Mouse (Mus musculus) cortical plate, adult 2 months (tissue): ENCODE results near the gene Plekhg2. TPM values are rescaled to one million over a fixed set of nuclear protein-coding genes. Genes with fewer than 3 reads are reported as not detected.
A peak's percentile ranks its signal among the peaks of the same experiment; 100 is the strongest.

Experiments used
- H3K27ac ChIP-seq: fragments of 200-500 bp; 2 replicates; pipeline ENCODE4 v1.5.1; 2012; ENCODE audit warnings: low read length, control low read depth, inconsistent platforms; ENCODE audit not compliant: insufficient read depth
- H3K4me1 ChIP-seq: fragments of 200-500 bp; 2 replicates; pipeline ENCODE4 v1.6.1; 2011; ENCODE audit warnings: low read length; ENCODE audit not compliant: control insufficient read depth, insufficient read depth
- H3K4me3 ChIP-seq: fragments of 200-500 bp; 2 replicates; pipeline ENCODE4 v1.5.1; 2011; ENCODE audit warnings: mild to moderate bottlenecking, low read length, control low read depth; ENCODE audit not compliant: insufficient read depth
- CTCF ChIP-seq: fragments of 200-500 bp; IDR thresholded peaks from 2 replicates; pipeline ENCODE4 v1.5.1; 2011; ENCODE audit warnings: mild to moderate bottlenecking, control low read depth, low read length; ENCODE audit not compliant: insufficient read depth; ENCODE audit errors: extremely low read depth
- POLR2A ChIP-seq: fragments of 200-500 bp; IDR thresholded peaks from 2 replicates; pipeline ENCODE4 v1.6.1; 2011; ENCODE audit warnings: mild to moderate bottlenecking, low read length, control low read depth; ENCODE audit not compliant: insufficient read depth; ENCODE audit errors: extremely low read depth
- polyA plus RNA-seq: library from polyadenylated mRNA; depleted of rRNA; stranded (reverse); fragments of >200 nt; gene quantifications from 2 replicates; pipeline ENCODE4 v1.2.3, GENCODE M21; 2012

The Plekhg2 gene
- polyA plus RNA-seq, 1 experiment, result 4.2 TPM

DNA sequence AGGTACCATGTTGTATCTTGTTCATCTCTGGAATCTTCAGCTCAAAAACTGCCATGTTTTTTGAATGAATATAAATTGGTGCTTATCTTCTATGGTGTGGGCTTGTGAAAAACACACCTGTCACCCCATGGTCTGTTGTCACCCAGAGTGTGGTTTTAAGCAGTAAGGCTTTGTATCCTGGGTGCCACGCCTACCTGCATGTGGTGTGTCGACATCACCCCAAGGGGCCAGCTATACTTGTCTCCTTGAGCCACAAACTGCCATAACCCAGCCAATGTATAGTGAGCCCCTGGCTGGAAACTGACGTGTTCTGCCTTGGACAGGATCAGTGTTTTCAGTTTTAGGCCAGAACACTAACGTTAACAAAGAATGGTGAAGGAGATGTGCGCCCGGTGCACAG lies 11.8 kb upstream of the Plekhg2 start:
- Histone ChIP-seq H3K4me1 (peaks cover 5% of the 10 kb centered on the region), H3K4me3 (no peak overlapping the region), H3K27ac (no peak overlapping the region)
- TF ChIP-seq CTCF (no peak), POLR2A (no peak)

DNA sequence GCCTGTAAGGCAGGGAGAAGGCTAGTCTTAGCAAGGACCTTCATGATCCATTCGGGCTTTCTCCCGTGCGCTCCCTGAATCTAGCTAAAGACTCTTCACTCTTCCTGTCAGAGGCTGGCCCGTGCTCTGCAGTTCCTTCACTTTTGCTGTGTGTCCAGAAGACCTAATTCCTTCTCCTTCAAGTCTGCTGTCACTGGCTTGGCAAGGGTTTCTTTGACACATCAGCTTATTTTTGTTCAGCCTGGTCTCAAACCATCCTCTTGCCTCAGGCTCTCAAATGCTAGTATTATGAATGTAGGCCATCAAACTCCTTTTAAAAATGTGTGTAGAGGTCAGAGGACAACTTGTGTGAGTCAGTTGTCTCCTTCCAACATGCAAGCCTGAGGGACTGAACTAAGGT lies 11.2 kb upstream of the Plekhg2 start:
- Histone ChIP-seq H3K4me3 (no peak overlapping the region), H3K27ac (peak overlapping the region; percentile 31), H3K4me1 (peaks cover 5% of the 10 kb centered on the region)
- TF ChIP-seq CTCF (no peak), POLR2A (no peak)

DNA sequence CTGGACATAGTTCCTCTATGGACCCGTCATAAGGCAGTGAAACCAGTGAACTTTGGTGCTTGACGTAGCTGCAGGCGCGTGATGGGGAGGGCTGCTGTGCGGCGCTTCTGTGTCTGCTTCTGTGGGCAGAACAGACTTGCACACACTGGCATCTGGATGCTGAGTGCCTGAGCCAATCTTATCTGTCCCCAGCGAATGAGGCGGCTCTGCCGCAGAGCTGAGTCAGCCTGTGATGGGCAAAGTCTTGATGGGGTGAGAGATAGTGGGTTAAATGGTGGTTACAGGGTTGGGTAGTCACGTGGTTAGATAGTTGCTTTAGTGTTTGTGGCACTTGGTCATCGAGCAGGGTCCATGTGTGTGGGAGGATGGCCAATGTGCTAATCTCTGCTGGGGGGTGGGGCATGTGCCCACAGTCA lies 10.6 kb upstream of the Plekhg2 start:
- TF ChIP-seq POLR2A (peak; percentile 54; the same call in 1 of the 2 replicates), CTCF (no peak)
- peaks cover 5% of the 10 kb centered on the region for H3K4me1 ChIP-seq
- no peak overlapping the region for H3K4me3 ChIP-seq
- H3K27ac ChIP-seq, result peak overlapping the region; percentile 31

DNA sequence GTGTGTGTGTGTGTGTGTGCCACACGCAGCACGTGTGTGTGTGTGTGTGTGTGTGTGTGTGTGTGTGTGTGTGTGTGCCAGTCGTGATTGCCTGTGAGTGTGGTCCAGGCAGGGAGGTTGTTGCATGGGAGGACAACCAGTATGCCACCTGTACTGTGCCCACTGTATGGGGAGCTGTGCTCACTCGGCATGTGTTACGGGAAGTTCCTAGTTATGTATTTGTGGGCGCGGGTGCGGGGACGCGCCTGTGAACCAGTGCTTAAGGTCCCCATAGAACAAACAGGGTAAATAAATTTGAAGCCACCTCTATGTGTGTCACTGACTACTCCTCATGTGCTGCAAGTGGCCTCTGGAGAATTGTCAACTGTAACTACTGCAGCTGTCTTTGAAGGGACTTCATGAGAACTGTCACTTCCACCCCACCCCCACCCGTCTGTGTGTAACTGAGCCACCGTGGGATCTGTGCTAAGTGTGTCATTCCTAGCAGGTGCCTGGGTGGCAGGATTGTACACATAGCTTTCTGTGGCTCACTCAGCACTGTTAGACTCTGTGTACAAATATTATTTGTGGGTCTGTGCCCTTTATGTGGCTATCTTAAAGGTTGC lies 10.1 kb upstream of the Plekhg2 start:
- Histone ChIP-seq H3K4me3 (no peak overlapping the region), H3K27ac (peak overlapping the region; percentile 31), H3K4me1 (peaks cover 5% of the 10 kb centered on the region)
- TF ChIP-seq CTCF, result no peak
- no peak for TF ChIP-seq POLR2A

DNA sequence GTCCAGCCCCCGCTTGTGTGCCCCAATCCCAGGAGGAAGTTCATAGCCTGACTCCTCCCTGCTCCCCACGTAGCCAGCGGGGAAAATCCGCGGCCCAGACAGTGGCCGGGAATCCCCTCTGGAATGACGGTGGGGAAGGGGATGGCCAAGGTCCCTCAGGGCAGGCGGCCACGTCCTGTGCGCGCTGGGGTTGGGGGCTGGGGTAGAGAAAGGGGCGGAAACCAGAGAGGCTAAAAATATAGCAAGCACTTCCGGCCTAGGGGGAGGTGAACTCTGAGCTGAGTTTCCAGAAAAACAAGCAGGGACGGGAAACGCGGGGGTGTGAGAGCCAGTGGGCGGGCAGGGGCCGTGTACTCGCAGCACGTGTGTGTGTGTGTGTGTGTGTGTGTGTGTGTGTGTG lies 9.5 kb upstream of the Plekhg2 start:
- TF ChIP-seq CTCF, result no peak
- no peak for TF ChIP-seq POLR2A
- H3K27ac ChIP-seq, result peak overlapping the region; percentile 92
- peaks cover 5% of the 10 kb centered on the region for H3K4me1 ChIP-seq
- H3K4me3 ChIP-seq, result no peak overlapping the region

DNA sequence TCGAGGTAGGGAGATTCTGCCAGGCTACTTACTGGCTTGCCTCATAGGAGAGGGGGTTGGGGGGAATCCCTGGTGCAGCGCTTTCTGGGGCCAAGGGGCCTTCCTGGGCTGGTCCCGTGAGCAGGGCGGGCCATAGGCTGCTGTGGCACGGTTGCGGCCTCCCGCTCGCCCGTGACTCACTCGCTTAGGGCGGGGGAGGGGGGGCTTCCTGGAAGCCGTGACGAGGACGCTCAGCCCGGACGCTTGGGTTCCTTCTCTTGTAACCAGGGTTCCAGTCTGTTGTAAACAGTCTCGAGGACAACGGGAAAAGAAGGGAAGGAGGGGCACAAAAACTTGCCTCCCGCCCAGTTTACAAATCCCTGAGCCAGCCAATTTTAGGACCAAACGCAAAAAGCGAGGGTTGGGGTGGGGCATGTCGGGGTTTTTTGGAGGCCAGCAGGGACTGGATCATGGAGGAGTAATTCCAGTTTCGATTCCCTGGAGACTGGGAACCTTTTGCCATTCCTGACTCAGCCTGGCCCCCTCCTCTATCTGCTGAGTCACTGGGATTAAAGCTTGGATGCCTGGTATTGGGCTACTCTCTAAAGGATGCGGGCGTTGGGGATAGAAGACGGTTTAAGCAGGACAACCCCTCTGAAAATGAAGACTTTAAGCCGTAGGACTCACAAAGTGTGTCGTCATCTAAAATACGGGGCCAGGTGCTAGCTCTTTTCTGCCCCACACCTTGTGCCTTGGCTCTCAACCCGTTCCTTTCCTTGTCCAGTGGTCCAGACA lies 8.8 kb upstream of the Plekhg2 start:
- Histone ChIP-seq H3K27ac (peak overlapping the region; percentile 92), H3K4me1 (peaks cover 5% of the 10 kb centered on the region), H3K4me3 (no peak overlapping the region; the same call in none of the 2 replicates)
- TF ChIP-seq CTCF, result no peak
- no peak for TF ChIP-seq POLR2A

DNA sequence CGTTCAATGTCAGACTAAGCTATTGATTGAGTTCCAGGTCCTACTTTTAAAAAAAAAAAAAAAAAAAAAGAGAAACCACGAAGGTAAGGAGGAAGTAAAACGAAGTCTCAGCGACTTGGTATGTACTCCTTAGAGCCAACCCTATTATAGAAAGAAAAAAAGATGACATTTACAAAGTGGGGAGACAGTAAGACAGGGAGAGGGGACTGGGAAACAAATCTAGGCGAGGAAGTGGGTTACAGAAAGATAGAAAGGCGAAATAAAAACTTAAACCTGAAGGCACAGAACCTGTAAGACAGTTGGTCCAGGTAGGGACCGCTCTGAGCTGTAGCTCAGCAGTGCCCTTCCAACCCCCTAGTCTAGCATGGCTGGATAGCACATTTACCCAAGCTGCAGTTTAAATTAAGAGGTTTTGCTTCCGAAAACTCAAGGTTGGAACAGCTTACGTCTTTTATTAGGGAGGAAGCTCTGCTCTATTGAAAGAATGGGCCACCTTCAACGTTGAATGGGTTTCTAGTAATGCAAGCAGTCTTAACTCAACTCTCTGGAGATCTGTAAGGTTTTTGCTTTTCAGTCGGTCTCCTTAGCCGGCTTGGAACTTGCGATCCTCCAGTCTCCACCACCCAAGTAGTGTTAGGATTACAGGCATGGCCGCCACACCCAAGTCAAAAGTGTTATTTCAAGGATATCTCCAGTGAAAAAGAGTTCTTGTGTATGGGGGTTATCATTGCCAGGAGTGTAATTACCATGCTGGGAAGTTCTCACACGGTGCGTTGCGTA lies 8.0 kb upstream of the Plekhg2 start, which contains the start of gene Zfp36:
Zfp36 (minus strand) TSS at position 17 of the 780 bp plus-strand sequence.
- TF ChIP-seq POLR2A, result no peak
- TF ChIP-seq CTCF, result no peak
- H3K4me3 ChIP-seq, result peak within 1 kb of the TSS; percentile 65
- H3K27ac ChIP-seq, result peak within 1 kb of the TSS; percentile 93
- H3K4me1 ChIP-seq, result peaks cover 5% of the 10 kb centered on the region

DNA sequence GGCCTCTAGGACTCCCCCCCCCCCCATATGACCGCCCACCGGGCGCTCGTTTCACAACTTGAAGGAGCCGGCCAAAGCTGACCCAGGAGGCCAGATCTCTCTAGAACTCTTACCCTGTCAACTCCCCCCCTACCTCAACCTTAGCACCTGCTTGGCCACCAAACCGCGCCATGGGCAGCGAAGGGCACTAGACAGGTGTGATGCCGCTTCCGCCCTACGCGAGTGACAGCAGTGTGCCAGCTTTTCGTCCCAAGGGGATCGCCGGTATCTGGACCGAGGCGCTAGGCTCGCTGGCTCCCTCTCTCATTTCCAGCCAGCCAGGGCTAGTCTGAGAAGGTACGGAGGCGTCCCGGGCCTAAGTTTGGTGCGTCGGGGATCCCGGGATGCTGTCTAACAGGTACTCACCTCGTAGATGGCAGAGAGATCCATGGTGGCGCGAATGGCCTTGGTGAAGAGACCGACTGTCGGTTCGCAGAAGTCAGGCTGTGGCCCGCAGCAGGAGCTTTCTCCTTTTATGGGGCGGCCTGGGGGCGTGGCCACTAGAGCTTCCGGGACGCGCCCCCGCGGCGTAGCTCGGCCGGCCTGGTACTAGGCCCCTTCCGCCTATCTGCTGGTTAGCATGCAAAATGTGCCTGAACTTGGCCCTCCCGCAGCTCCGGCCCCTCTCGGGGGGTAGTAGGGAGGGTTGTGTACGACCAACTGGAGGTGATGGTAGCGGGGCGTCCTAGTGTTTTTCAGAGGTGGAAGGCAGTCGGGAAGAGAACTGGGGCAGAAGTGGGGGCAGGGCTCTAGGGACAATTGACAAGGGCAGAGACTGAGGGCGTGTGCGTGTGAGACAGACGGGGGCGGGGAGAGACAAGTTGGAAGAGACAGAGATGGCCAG lies 6.6 kb upstream of the Plekhg2 start:
- H3K4me3 ChIP-seq, result peak overlapping the region; percentile 65
- H3K4me1 ChIP-seq, result peaks cover 5% of the 10 kb centered on the region
- peak overlapping the region; percentile 93 for H3K27ac ChIP-seq
- TF ChIP-seq POLR2A (peak; percentile 93), CTCF (no peak)

DNA sequence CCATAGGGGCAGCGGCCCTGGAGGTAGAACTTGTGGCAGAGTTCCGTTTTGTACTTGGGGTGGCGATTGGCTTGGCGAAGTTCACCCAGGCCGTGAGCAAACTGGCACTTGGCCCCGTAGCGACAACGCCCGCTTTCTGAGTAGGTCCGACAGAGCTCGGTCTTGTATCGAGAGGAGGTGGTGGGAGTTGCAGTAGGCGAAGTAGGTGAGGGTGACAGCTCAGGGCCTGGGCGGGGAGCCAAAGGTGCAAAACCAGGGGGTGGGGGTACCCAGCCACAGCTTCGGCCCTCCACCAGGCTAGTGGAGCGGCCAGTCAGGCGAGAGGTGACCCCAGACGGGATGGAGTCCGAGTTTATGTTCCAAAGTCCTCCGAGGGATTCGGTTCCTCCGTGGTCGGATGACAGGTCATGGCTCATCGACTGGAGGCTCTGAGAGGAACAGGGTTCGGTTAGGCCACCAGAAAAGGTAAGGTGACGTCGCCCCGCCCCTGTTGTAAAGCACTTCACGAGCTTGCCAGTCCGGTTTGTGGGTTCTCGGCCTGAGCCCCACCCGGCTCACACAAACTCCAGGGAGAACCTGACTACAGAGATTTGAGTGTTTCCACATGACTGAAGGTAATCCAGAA lies 5.8 kb upstream of the Plekhg2 start:
- peak overlapping the region; percentile 93 for H3K27ac ChIP-seq
- peaks cover 5% of the 10 kb centered on the region for H3K4me1 ChIP-seq
- TF ChIP-seq POLR2A (no peak), CTCF (no peak)
- H3K4me3 ChIP-seq, result peak overlapping the region; percentile 65
